Mouse (Mus musculus) natural killer cell, adult 2 months (primary cell): ENCODE data around the gene Fam189b.
"Not testable (repeated sequence)": the region's sequence is repeated elsewhere in the genome, so short reads cannot be mapped to it uniquely, and the experiment has no call there.

Source experiments
- DNase-seq, 2 experiments: peaks; one replicate each; pipeline ENCODE4 v3.0.0; 2022; ENCODE audit warnings: low spot score in 2 of 2

Gene Fam189b

GRCm38 (mm10) chr3:89202253-89203141, 19.6 kb downstream of the Fam189b start, which contains the start of gene Gba:
Gba (plus strand) TSS chr3:89202928.
- DNase-seq = peak; percentile 84 to 87

DNA sequence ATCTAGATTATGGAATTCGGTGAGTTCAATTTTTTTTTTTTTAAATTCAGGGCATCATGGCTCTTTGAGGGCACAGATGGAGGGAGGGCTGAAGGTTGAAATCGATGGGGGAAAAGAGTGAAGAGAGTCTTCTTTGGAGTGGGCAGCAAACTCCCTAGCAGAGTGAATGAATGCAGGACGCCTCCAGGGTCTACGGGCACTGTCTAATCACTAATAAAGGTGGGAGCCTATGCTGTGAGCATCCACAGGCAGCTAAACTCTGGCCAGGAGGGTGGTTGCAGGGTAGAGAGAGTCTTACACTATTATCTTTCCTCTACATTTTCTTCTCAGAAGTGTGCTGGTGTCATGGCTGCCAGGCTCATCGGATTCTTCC, 20.2 kb downstream of the Fam189b start:
- DNase-seq = no peak

- DNase-seq = no peak
Measured at GRCm38 (mm10) chr3:89206079-89206478, 23.1 kb downstream of the Fam189b start.

- no peak for DNase-seq
Measured at GRCm38 (mm10) chr3:89206695-89207094, 23.8 kb downstream of the Fam189b start.

DNA sequence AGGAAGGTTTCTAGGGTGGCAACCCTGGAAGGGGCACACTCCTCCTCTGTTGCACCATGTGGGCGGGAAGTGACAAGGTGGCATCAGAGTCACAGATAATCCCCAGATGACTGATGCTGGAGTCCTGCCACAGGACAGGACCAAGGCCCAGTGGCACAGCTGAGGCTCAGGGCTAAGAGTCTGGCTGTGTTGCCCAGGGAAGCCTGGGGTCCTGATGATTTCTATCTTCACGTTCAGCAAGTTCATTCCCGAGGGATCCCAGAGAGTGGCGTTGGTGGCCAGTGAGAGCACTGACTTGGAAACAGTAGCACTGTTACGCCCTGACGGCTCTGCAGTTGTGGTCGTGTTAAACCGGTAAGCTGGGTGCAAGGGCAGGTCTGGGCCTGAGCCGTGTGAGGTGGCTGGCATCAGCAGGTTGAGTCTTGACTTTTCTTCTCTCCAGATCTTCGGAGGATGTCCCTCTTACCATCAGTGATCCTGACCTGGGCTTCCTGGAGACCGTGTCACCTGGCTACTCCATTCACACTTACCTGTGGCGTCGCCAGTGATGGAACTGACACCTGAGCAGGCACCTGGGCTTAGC, 25.2 kb downstream of the Fam189b start:
- no peak for DNase-seq

DNA sequence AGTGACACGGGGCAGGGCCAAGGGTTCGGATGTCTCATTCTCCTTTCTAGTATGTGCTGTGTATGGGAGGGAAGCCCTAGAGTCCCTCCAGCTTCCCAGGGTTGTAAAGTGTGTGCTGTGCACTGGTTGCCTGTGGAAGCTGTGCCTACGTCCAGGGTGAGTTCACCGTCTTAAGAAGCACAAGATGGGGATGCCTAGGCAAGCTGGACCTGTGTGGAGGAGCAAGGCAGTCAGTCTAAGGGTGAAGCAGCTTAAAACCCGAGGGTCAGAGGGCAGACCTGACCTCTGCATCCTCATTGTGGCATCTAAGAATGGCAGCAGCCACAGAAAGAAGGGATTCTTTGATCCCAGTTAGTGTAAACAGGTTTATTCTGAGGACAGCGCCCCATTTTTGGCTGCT, 25.8 kb downstream of the Fam189b start:
- DNase-seq = no peak

DNA sequence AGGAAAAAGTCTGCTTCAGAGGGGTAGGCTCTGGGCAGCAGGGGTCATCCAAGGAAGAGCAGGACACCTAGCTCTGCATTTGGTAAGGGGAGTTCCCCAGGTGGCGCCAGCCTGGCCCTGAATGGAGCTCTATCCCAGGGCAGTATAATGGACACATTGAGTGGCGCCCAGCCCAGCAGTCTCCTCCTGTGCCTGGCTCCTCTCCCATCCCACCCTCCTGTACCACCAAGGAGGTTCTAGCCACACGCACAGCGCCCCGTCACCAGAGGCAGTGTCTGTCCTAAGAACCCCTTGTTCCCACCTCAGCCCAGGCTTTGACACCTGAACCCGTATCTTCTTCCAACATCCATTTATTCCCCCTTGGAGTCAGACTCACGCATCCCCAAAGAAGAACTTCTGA, 26.8 kb downstream of the Fam189b start:
- no peak for DNase-seq

DNA sequence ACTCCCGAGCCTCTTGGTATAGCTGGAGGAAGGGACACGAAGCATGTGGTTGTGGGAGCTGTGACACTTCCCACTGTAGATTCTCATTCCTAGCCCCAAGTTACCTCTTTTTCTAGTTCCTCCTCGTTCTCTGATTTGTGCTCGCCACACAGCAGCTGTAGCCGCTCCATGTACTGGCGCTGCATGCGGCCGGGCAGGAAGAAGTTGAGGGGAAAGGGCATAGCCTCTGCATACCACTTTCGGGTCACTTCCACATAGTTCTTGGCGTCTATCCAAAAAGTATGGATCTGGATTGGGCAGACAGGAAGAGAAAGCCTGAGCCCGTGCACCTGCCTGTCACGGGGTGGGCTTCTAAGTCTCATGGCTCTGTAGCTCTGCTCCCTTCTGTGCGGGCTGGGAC, 27.2 kb downstream of the Fam189b start:
- DNase-seq = no peak

- no peak for DNase-seq
Measured at GRCm38 (mm10) chr3:89210731-89211130, 27.8 kb downstream of the Fam189b start.

DNA sequence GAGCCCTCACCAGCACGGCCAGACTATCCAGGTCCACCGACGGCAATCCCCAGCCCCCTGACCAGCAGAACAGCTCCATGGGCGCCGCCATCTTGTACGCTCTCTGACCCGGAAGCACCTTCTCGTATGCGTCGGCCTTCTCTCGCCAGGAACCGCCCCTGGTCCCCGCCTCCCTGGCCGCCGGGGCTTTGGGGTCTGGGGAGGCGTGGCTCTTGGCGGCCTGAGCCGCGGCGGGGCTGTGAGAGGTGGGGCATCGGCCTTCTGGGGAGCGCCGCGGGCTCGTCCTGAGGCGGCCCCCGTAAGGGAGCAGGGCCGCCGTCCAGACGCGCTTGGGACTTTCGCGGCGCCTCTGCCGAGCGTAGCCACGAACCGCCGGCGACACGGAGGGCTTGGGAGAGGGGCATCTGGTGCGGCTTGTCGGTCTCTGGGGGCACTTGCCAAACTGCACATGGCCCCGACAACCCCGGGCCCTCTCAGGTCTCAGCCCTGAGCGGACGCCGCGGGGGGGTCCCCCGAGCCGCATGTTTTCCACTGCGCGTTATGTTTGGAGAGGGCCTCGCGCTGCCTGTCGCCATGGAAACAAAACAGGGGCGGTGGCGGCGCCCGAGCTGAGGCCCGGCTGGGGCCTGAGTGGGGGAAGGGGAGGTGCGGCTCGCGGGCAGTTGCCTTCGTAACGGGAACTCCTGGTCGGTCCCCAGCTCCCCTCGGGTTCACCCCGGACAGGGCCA, 31.0 kb downstream of the Fam189b start:
- DNase-seq = peak; percentile 93 to 94

GRCm38 (mm10) chr3:89214681-89215411, 31.9 kb downstream of the Fam189b start, which contains the start of gene Thbs3:
Thbs3 (plus strand) TSS chr3:89215180.
- no peak for DNase-seq

DNA sequence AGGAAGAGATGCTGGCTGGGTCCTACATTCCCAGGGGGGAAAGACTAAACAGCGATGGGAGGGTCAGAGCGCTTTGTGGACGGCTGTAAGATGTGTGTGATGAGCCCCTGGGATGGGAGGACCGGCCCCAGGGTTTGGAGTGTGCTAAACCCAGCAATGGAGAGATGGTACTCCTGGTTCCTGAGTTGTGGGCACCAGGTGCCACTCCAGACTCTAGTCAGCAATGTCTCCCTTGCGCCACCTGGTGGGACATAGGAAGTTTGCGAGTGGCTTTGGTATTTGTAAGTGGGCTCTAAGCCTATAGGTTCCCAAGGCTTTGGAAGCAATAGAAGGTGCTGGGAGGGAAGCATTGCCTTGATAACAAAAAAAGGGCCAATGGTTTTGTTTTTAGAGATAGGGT, 32.9 kb downstream of the Fam189b start:
- DNase-seq = peak; percentile 75 to 86

GRCm38 (mm10) chr3:89216407-89216806, 33.5 kb downstream of the Fam189b start:
- not testable (repeated sequence) for DNase-seq

- no peak for DNase-seq
Measured at GRCm38 (mm10) chr3:89218271-89218670, 35.3 kb downstream of the Fam189b start.

GRCm38 (mm10) chr3:89219546-89219945, 36.6 kb downstream of the Fam189b start:
- no peak for DNase-seq

- DNase-seq = no peak
Measured at GRCm38 (mm10) chr3:89221167-89221566, 38.2 kb downstream of the Fam189b start.

DNA sequence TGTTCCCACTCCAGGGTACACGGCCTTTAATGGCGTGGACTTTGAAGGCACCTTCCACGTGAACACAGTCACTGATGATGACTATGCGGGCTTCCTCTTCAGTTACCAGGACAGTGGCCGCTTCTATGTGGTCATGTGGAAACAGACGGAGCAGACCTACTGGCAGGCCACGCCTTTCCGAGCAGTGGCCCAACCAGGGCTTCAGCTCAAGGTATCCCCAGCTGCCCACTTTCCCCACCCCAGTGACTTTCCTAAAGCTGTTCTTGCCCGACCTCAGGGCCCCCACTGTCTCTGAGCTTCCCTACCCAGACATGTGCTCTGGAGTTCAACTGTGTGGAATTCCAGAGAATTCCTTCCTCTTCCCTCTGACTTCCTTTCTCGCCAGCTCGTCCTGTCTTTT, 41.9 kb downstream of the Fam189b start:
- DNase-seq = no peak

- no peak for DNase-seq
Measured at GRCm38 (mm10) chr3:89225321-89225815, 42.4 kb downstream of the Fam189b start.

DNA sequence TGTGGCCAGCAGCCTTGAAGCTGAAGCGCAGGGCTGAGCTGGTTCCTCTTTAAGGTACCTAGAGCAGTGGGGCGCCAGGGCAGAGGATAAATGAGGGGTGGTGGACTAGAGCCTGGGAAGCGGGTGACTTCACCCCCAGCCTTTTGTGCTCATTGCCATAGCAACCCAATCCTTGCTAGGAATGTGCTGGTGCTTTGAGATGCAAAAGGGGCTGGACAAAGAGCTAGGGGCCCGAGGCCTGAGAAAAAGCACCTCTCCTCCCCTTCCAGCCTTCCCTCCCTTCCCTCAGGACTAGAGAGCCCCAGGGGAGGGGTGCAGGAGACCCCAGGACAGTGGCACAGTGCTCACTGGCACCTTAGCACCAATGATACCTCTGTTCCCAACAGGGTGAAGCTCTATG, 43.0 kb downstream of the Fam189b start:
- no peak for DNase-seq

DNA sequence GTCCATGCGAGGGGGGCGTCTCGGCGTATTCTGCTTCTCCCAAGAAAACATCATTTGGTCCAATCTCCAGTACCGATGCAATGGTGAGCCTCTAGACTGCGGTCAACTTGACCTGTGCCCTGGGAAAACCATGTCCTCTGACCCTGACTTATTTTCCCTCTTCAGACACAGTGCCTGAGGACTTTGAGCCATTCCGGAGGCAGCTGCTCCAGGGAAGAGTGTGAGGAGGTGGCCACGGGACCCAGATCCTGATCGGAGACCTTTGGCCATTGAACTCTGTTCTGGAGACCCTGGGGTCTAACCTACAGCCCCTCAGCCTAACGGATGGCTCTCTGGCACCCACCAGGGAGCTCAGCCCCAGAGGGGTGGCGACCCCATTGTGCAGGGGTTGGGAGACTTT, 43.4 kb downstream of the Fam189b start:
- DNase-seq = no peak

- no peak for DNase-seq
Measured at GRCm38 (mm10) chr3:89226900-89227299, 44.0 kb downstream of the Fam189b start, which contains the start of gene Mtx1. Mtx1 (minus strand) TSS chr3:89227088.
